Mouse (Mus musculus) erythroblast, embryonic 14.5 days (primary cell): ENCODE results near the gene Tmem196.

Experiments
- GATA1 ChIP-seq: IDR thresholded peaks from 2 replicates; pipeline ENCODE4 v1.6.1; 2012; ENCODE audit warnings: low read length, inconsistent platforms, mixed read lengths
- TAL1 ChIP-seq: IDR thresholded peaks from 3 replicates; pipeline ENCODE4 v1.6.1; 2012; ENCODE audit warnings: low read length, inconsistent platforms, mixed read lengths

DNA sequence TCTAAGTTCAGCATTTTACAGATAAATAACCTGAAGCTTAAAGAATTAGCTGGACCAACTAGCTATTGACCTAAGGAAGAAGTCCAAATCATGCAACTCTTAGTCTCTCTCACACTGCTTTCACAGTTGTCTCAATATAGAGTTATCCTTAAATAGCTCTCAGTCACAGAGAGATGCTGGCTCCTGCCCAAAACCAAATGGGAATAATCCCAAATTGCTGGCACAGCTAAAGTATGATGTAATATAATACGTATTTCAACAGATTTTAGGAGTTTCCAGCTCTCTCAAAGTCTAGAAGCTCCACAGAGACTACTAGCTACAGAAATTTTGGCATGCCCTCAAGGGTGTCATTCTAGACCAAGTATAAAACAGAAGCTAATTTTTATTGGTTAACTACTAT is 15.1 kb downstream of the Tmem196 start:
- no peak for TF ChIP-seq GATA1
- TF ChIP-seq TAL1 = no peak
